Mouse (Mus musculus): Measurements from ENCODE around the gene Cyp2d11.

Gene Cyp2d11

GRCm38 (mm10) chr15:82339634-82340254 lies 54.1 kb downstream of the Cyp2d11 start:
- TF ChIP-seq CTCF (conservative IDR thresholded peaks at IDR 0.05; ENCODE audit: low read length) (no peak), NANOG (IDR thresholded peaks at IDR 0.05; ENCODE audit: borderline replicate concordance, low read length) (no peak), POU5F1 (IDR thresholded peaks at IDR 0.05; ENCODE audit: borderline replicate concordance, low read length) (no peak)
- H3K4me3 ChIP-seq (replicated peaks; ENCODE audit: low read length) = 0 out of 2 replicates have a peak overlapping the region, but pooled peaks have one; percentile 24
- no peaks in the 10 kb centered on the region for H3K9me3 ChIP-seq (ENCODE audit: low read length)
- peaks cover 73% of the 10 kb centered on the region for H3K4me1 ChIP-seq (replicated peaks; ENCODE audit: low read depth, low read length)
- peaks cover 23% of the 10 kb centered on the region for H3K36me3 ChIP-seq (ENCODE audit: insufficient read depth, low read length)
- peaks cover 30% of the 10 kb centered on the region for H3K27me3 ChIP-seq (ENCODE audit: insufficient read depth, low read length)
